Mouse (Mus musculus): ENCODE data around the gene Wdr18.

The Wdr18 gene

GRCm38 (mm10) chr10:79927324-79928029, 32.5 kb upstream of the Wdr18 start:
- DNase-seq (ENCODE audit: inconsistent ontology term): no peak

- peak; percentile 37 for DNase-seq (ENCODE audit: inconsistent ontology term)
Observed at GRCm38 (mm10) chr10:79928030-79928694, 31.8 kb upstream of the Wdr18 start.

GRCm38 (mm10) chr10:79928907-79929701, 30.8 kb upstream of the Wdr18 start:
- no peak for DNase-seq (ENCODE audit: inconsistent ontology term)

GRCm38 (mm10) chr10:79929967-79930825, 29.8 kb upstream of the Wdr18 start:
- DNase-seq (ENCODE audit: inconsistent ontology term): no peak

GRCm38 (mm10) chr10:79930826-79931186, 29.1 kb upstream of the Wdr18 start:
- no peak for DNase-seq (ENCODE audit: inconsistent ontology term)

GRCm38 (mm10) chr10:79931797-79932196, 28.2 kb upstream of the Wdr18 start:
- no peak for DNase-seq (ENCODE audit: inconsistent ontology term)

GRCm38 (mm10) chr10:79932736-79933135, 27.2 kb upstream of the Wdr18 start:
- peak; percentile 91 for DNase-seq (ENCODE audit: inconsistent ontology term)

- no peak for DNase-seq (ENCODE audit: inconsistent ontology term)
Observed at GRCm38 (mm10) chr10:79933145-79933679, 26.7 kb upstream of the Wdr18 start.

- DNase-seq (ENCODE audit: inconsistent ontology term): no peak
Observed at GRCm38 (mm10) chr10:79933861-79934260, 26.1 kb upstream of the Wdr18 start.

- peak; percentile 97 for DNase-seq (ENCODE audit: inconsistent ontology term)
Observed at GRCm38 (mm10) chr10:79934272-79934721, 25.7 kb upstream of the Wdr18 start.

GRCm38 (mm10) chr10:79934794-79935569, 25.0 kb upstream of the Wdr18 start:
- no peak for DNase-seq (ENCODE audit: inconsistent ontology term)

- no peak for DNase-seq (ENCODE audit: inconsistent ontology term)
Observed at GRCm38 (mm10) chr10:79936284-79936910, 23.6 kb upstream of the Wdr18 start.

GRCm38 (mm10) chr10:79936911-79937441, 23.0 kb upstream of the Wdr18 start:
- DNase-seq (ENCODE audit: inconsistent ontology term): peak; percentile 94

- DNase-seq (ENCODE audit: inconsistent ontology term): no peak
Observed at GRCm38 (mm10) chr10:79937775-79938526, 22.0 kb upstream of the Wdr18 start.

GRCm38 (mm10) chr10:79940749-79941148, 19.2 kb upstream of the Wdr18 start:
- no peak for DNase-seq (ENCODE audit: inconsistent ontology term)

- DNase-seq (ENCODE audit: inconsistent ontology term): no peak
Observed at GRCm38 (mm10) chr10:79942988-79943387, 17.0 kb upstream of the Wdr18 start.

GRCm38 (mm10) chr10:79943471-79943901, 16.5 kb upstream of the Wdr18 start:
- DNase-seq (ENCODE audit: inconsistent ontology term): no peak

- DNase-seq (ENCODE audit: inconsistent ontology term): peak; percentile 78
Observed at GRCm38 (mm10) chr10:79945507-79946234, 14.3 kb upstream of the Wdr18 start.

All from Muller cell, postnatal 12 days (primary cell).